Mouse (Mus musculus) limb, embryonic 15.5 days (tissue): Measurements from ENCODE around the gene Dnajb1. TPM values are rescaled to one million over a fixed set of nuclear protein-coding genes. Genes with fewer than 3 reads are reported as not detected.
A peak's percentile ranks its signal among the peaks of the same experiment; 100 is the strongest.

Experiments
- ATAC-seq: fragments of 200-750 bp; cut with Nextera tagmentation; 2 replicates; pipeline ENCODE4 v1.8.0; 2017; ENCODE audit warnings: low read depth, moderate TSS enrichment; ENCODE audit not compliant: insufficient number of reproducible peaks, low FRiP score, low TSS enrichment
- H3K27ac ChIP-seq: fragments of 300-500 bp; sonication (generic); 2 replicates; pipeline ENCODE4 v1.5.1; 2015; ENCODE audit warnings: moderate library complexity, mild to moderate bottlenecking, inconsistent platforms
- H3K27me3 ChIP-seq: fragments of 300-500 bp; sonication (generic); 2 replicates; pipeline ENCODE4 v1.6.1; 2015; ENCODE audit warnings: inconsistent platforms
- H3K36me3 ChIP-seq: fragments of 300-500 bp; sonication (generic); 2 replicates; pipeline ENCODE4 v1.6.1; 2015; ENCODE audit warnings: inconsistent platforms
- H3K4me1 ChIP-seq: fragments of 300-500 bp; sonication (generic); 2 replicates; pipeline ENCODE4 v1.6.1; 2015; ENCODE audit warnings: inconsistent platforms
- H3K4me2 ChIP-seq: fragments of 300-500 bp; sonication (generic); 2 replicates; pipeline ENCODE4 v1.6.1; 2015; ENCODE audit warnings: mild to moderate bottlenecking, inconsistent platforms
- H3K4me3 ChIP-seq: fragments of 300-500 bp; sonication (generic); 2 replicates; pipeline ENCODE4 v1.5.1; 2015; ENCODE audit warnings: mild to moderate bottlenecking, inconsistent platforms
- H3K9ac ChIP-seq: fragments of 300-500 bp; sonication (generic); 2 replicates; pipeline ENCODE4 v1.6.1; 2015; ENCODE audit warnings: inconsistent platforms
- H3K9me3 ChIP-seq: fragments of 300-500 bp; sonication (generic); 2 replicates; pipeline ENCODE4 v1.6.1; 2016; ENCODE audit warnings: inconsistent platforms
- WGBS: fragments of 180-500 bp; shearing (Covaris S2); methylation state at CpG from one replicate; pipeline ENCODE4 v1.1.7; 2015; 5-methylcytosine and 5-hydroxymethylcytosine counted together
- polyA plus RNA-seq: library from polyadenylated mRNA; unstranded; fragments of >200 nt; fragmentation: Nextera tagmentation; extraction: Ambion mirVana; gene quantifications from 2 replicates; pipeline ENCODE4 v1.2.1, GENCODE M21; 2015

Dnajb1 gene
- polyA plus RNA-seq, 1 experiment from 2014 or later, result 78.5 TPM

DNA sequence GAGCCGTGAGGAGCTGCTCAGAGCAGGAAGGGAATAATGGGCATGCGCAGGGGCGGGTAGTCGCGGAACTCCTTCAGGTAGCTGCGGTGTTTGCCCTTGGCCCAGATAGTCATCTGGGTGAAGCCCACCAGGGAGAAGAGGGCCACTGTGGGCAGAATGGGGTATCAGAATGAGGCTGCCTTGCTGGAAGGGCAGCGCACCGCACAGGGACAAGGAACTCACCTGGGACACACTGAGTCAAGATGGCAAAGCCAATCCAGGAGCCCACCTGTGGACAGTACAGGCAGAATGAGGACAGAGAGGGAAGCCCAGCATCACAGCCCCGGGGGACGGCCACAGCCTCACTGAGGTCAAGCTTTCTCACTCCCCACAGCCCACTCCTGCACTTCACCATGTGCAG is 36.2 kb upstream of the Dnajb1 start:
- ATAC-seq, result no peak
- Histone ChIP-seq H3K4me1 (peaks cover 43% of the 10 kb centered on the region), H3K27me3 (no peaks in the 10 kb centered on the region), H3K9ac (no peak overlapping the region), H3K4me2 (no peak overlapping the region), H3K27ac (no peak overlapping the region), H3K36me3 (peaks cover 49% of the 10 kb centered on the region), H3K4me3 (no peak overlapping the region), H3K9me3 (no peaks in the 10 kb centered on the region)
- WGBS, result 93% methylated on average over 10 of the region's 10 CpGs

- no peaks in the 10 kb centered on the region for H3K27me3 ChIP-seq
- WGBS, result 87% methylated on average over 5 of the region's 5 CpGs
- no peak for ATAC-seq
- no peak overlapping the region for H3K9ac ChIP-seq
- H3K27ac ChIP-seq, result no peak overlapping the region
- no peak overlapping the region for H3K4me2 ChIP-seq
- peaks cover 46% of the 10 kb centered on the region for H3K4me1 ChIP-seq
- peaks cover 49% of the 10 kb centered on the region for H3K36me3 ChIP-seq
- H3K4me3 ChIP-seq, result no peak overlapping the region
- no peaks in the 10 kb centered on the region for H3K9me3 ChIP-seq
Measured at GRCm38 (mm10) chr8:83572246-83572812, 35.7 kb upstream of the Dnajb1 start.

GRCm38 (mm10) chr8:83573140-83573875 is 34.7 kb upstream of the Dnajb1 start:
- no peak for ATAC-seq
- Histone ChIP-seq H3K9me3 (no peaks in the 10 kb centered on the region), H3K27me3 (no peaks in the 10 kb centered on the region), H3K36me3 (peaks cover 49% of the 10 kb centered on the region), H3K4me1 (peaks cover 43% of the 10 kb centered on the region), H3K4me3 (no peak overlapping the region), H3K27ac (no peak overlapping the region), H3K9ac (no peak overlapping the region), H3K4me2 (no peak overlapping the region)
- 76% methylated on average over 18 of the region's 18 CpGs for WGBS

GRCm38 (mm10) chr8:83574631-83575315 is 33.2 kb upstream of the Dnajb1 start:
- H3K4me1 ChIP-seq, result peaks cover 57% of the 10 kb centered on the region
- WGBS, result 69% methylated on average over 15 of the region's 15 CpGs

DNA sequence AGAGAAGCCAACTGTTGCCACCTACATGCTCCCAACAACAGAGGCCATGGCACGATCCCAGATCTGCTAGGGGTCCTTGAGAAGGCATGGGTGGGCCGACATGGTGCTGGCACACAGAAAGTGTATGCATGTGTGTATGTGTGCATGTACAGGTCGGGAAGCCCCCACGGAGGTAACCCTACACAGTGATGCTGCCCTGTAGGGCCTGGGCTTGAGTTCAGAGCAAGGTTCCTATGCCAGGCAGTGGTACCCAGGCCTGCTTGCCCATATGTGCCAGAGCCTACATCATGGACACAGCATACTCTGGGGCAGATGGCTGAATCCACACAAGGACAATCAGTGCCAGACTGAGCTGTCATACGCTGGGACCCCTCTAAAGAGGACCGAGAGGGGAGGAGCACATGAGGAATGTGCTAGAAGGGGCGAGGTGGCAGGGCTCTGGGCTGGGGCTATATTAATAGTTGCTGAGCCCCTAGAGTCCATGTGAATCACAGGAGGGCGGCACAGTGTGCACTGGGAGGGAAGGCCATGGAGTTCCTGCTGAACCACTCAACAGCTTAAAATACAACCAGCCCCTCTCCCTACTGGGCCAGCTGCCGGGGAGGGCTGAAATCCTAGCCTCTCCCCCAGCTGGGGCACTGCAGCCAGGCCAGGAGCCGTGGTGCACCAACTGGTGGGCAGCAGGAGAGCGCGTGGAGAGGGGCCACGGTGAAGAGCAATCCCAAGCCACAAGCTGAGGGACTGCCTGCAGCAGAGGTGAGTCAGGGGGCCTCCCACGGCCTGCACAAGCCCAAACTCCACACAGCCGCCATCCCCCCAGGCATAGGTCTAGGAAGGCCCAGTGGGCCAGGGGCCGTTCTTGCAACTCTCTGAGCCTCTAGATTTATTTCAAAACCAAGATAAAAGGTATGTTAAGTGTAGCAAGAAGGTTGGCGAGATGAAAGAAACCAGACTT is 32.2 kb upstream of the Dnajb1 start:
- peaks cover 36% of the 10 kb centered on the region for H3K36me3 ChIP-seq
- H3K4me2 ChIP-seq, result no peak overlapping the region
- H3K9me3 ChIP-seq, result no peaks in the 10 kb centered on the region
- ATAC-seq, result peak; percentile 51; the same call in 1 of the 2 replicates
- H3K9ac ChIP-seq, result 0 out of 2 replicates have a peak overlapping the region, but pooled peaks have one; percentile 23
- H3K4me3 ChIP-seq, result no peak overlapping the region
- 58% methylated on average over 17 of the region's 17 CpGs for WGBS
- peaks cover 61% of the 10 kb centered on the region for H3K4me1 ChIP-seq
- H3K27ac ChIP-seq, result peak overlapping the region; percentile 69
- no peaks in the 10 kb centered on the region for H3K27me3 ChIP-seq

More at GRCm38 (mm10) chr8:83574631-83575315, 33.2 kb upstream of the Dnajb1 start:
- Histone ChIP-seq H3K4me2 (no peak overlapping the region), H3K9me3 (no peaks in the 10 kb centered on the region), H3K4me3 (no peak overlapping the region), H3K27ac (peak overlapping the region; percentile 69), H3K36me3 (peaks cover 46% of the 10 kb centered on the region), H3K27me3 (no peaks in the 10 kb centered on the region), H3K9ac (no peak overlapping the region)
- ATAC-seq, result no peak

GRCm38 (mm10) chr8:83576516-83576895 is 31.5 kb upstream of the Dnajb1 start:
- Histone ChIP-seq H3K36me3 (peaks cover 31% of the 10 kb centered on the region), H3K9me3 (no peaks in the 10 kb centered on the region), H3K4me1 (peaks cover 66% of the 10 kb centered on the region), H3K27ac (peak overlapping the region; percentile 69), H3K4me2 (no peak overlapping the region), H3K27me3 (no peaks in the 10 kb centered on the region), H3K4me3 (no peak overlapping the region), H3K9ac (no peak overlapping the region)
- no peak for ATAC-seq
- WGBS, result 43% methylated on average over 2 of the region's 4 CpGs

- WGBS, result 52% methylated on average over 4 of the region's 4 CpGs
- Histone ChIP-seq H3K27me3 (no peaks in the 10 kb centered on the region), H3K36me3 (peaks cover 27% of the 10 kb centered on the region), H3K9me3 (no peaks in the 10 kb centered on the region), H3K4me2 (no peak overlapping the region), H3K4me3 (no peak overlapping the region), H3K27ac (peak overlapping the region; percentile 50; the same call in 1 of the 2 replicates), H3K9ac (peak overlapping the region; percentile 7; the same call in 1 of the 2 replicates), H3K4me1 (peaks cover 67% of the 10 kb centered on the region)
- ATAC-seq, result no peak
Measured at GRCm38 (mm10) chr8:83576921-83577320, 31.1 kb upstream of the Dnajb1 start.

GRCm38 (mm10) chr8:83577384-83577791 is 30.6 kb upstream of the Dnajb1 start:
- peak overlapping the region; percentile 50; the same call in 1 of the 2 replicates for H3K27ac ChIP-seq
- no peak for ATAC-seq
- H3K27me3 ChIP-seq, result no peaks in the 10 kb centered on the region
- H3K4me2 ChIP-seq, result no peak overlapping the region
- H3K36me3 ChIP-seq, result peaks cover 22% of the 10 kb centered on the region
- H3K9me3 ChIP-seq, result no peaks in the 10 kb centered on the region
- peaks cover 67% of the 10 kb centered on the region for H3K4me1 ChIP-seq
- 65% methylated on average over 9 of the region's 9 CpGs for WGBS
- H3K4me3 ChIP-seq, result no peak overlapping the region
- H3K9ac ChIP-seq, result peak overlapping the region; percentile 7; the same call in 1 of the 2 replicates

GRCm38 (mm10) chr8:83578131-83579055 is 29.6 kb upstream of the Dnajb1 start:
- no peak overlapping the region for H3K9ac ChIP-seq
- H3K36me3 ChIP-seq, result peaks cover 12% of the 10 kb centered on the region; the same call in 1 of the 2 replicates
- H3K27ac ChIP-seq, result no peak overlapping the region
- H3K4me1 ChIP-seq, result peaks cover 67% of the 10 kb centered on the region
- H3K9me3 ChIP-seq, result no peaks in the 10 kb centered on the region
- H3K4me2 ChIP-seq, result no peak overlapping the region
- H3K27me3 ChIP-seq, result no peaks in the 10 kb centered on the region
- no peak overlapping the region for H3K4me3 ChIP-seq
- 73% methylated on average over 17 of the region's 17 CpGs for WGBS
- no peak for ATAC-seq

GRCm38 (mm10) chr8:83579676-83580075 is 28.3 kb upstream of the Dnajb1 start:
- H3K36me3 ChIP-seq, result peaks cover 9% of the 10 kb centered on the region
- H3K4me1 ChIP-seq, result peaks cover 55% of the 10 kb centered on the region
- ATAC-seq, result no peak
- no peak overlapping the region for H3K9ac ChIP-seq
- H3K4me3 ChIP-seq, result no peak overlapping the region
- no peaks in the 10 kb centered on the region for H3K9me3 ChIP-seq
- 78% methylated on average over 8 of the region's 8 CpGs for WGBS
- H3K27me3 ChIP-seq, result no peaks in the 10 kb centered on the region
- H3K27ac ChIP-seq, result no peak overlapping the region
- H3K4me2 ChIP-seq, result no peak overlapping the region
